Mouse (Mus musculus): ENCODE measurements at regions not wholly inside any gene's neighbourhood (a gene's known extent, or its start where the extent isn't known, plus 50 kb on each side); places are given as distances from the start of the nearest gene placed in this dataset.

GRCm38 (mm10) chr10:14333344-14333743 lies 212.1 kb downstream of the Adgrg6 start:
- DNase-seq (ENCODE audit: low read depth): peak; percentile 47
- TF ChIP-seq POLR2A (IDR thresholded peaks at IDR 0.05; ENCODE audit: borderline replicate concordance, extremely low read depth, insufficient read depth, insufficient read length, poor library complexity, severe bottlenecking): no peak
- no peak for TF ChIP-seq CTCF (IDR thresholded peaks at IDR 0.05; ENCODE audit: borderline replicate concordance, extremely low read depth, insufficient read depth, insufficient read length)

GRCm38 (mm10) chr10:14332688-14333117 lies 212.8 kb downstream of the Adgrg6 start:
- no peak for TF ChIP-seq CTCF (IDR thresholded peaks at IDR 0.05; ENCODE audit: borderline replicate concordance, extremely low read depth, insufficient read depth, insufficient read length)
- TF ChIP-seq POLR2A (IDR thresholded peaks at IDR 0.05; ENCODE audit: borderline replicate concordance, extremely low read depth, insufficient read depth, insufficient read length, poor library complexity, severe bottlenecking): no peak
- peak; percentile 77 for DNase-seq (ENCODE audit: low read depth)

- no peak for DNase-seq (ENCODE audit: low read depth)
- TF ChIP-seq CTCF (IDR thresholded peaks at IDR 0.05; ENCODE audit: borderline replicate concordance, extremely low read depth, insufficient read depth, insufficient read length): no peak
These were observed 216.6 kb downstream of the Adgrg6 start for GRCm38 (mm10) chr10:14328846-14329245.

GRCm38 (mm10) chr10:14326229-14326628 lies 219.2 kb downstream of the Adgrg6 start:
- DNase-seq (ENCODE audit: low read depth): no peak
- no peak for TF ChIP-seq CTCF (IDR thresholded peaks at IDR 0.05; ENCODE audit: borderline replicate concordance, extremely low read depth, insufficient read depth, insufficient read length)
- TF ChIP-seq POLR2A (IDR thresholded peaks at IDR 0.05; ENCODE audit: borderline replicate concordance, extremely low read depth, insufficient read depth, insufficient read length, poor library complexity, severe bottlenecking): no peak

DNA sequence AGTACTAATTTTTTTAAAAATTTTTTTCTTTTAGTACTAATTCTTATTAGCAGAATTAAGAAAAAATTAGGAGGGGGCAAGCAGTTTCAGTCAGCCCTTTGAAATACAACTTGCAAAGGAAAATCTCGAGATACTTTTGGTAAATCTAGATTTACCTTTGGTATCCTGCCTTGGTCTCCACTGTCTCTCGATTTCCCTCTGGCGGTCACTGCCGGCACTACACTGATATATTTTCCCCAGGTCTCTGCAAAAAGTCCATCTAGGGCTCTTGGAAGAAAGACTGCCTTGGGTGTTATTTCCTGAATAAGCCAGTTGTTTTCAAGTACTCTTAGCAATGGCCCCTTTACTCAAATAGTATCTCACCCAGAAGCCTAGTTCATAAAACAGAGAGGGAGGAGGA lies 224.0 kb downstream of the Adgrg6 start:
- peak; percentile 82; the same call in 1 of the 2 replicates for TF ChIP-seq CTCF (IDR thresholded peaks at IDR 0.05; ENCODE audit: borderline replicate concordance, extremely low read depth, insufficient read depth, insufficient read length)
- TF ChIP-seq POLR2A (IDR thresholded peaks at IDR 0.05; ENCODE audit: borderline replicate concordance, extremely low read depth, insufficient read depth, insufficient read length, poor library complexity, severe bottlenecking): no peak

GRCm38 (mm10) chr10:14315232-14315631 lies 230.2 kb downstream of the Adgrg6 start:
- TF ChIP-seq POLR2A (IDR thresholded peaks at IDR 0.05; ENCODE audit: borderline replicate concordance, extremely low read depth, insufficient read depth, insufficient read length, poor library complexity, severe bottlenecking): no peak
- no peak for TF ChIP-seq CTCF (IDR thresholded peaks at IDR 0.05; ENCODE audit: borderline replicate concordance, extremely low read depth, insufficient read depth, insufficient read length)
- DNase-seq (ENCODE audit: low read depth): no peak

More for the DNA sequence above, 224.0 kb downstream of the Adgrg6 start:
- DNase-seq (ENCODE audit: low read depth): peak; percentile 78

GRCm38 (mm10) chr10:14314607-14315006 lies 230.9 kb downstream of the Adgrg6 start:
- no peak for DNase-seq (ENCODE audit: low read depth)
- TF ChIP-seq CTCF (IDR thresholded peaks at IDR 0.05; ENCODE audit: borderline replicate concordance, extremely low read depth, insufficient read depth, insufficient read length) (no peak), POLR2A (IDR thresholded peaks at IDR 0.05; ENCODE audit: borderline replicate concordance, extremely low read depth, insufficient read depth, insufficient read length, poor library complexity, severe bottlenecking) (no peak)

DNA sequence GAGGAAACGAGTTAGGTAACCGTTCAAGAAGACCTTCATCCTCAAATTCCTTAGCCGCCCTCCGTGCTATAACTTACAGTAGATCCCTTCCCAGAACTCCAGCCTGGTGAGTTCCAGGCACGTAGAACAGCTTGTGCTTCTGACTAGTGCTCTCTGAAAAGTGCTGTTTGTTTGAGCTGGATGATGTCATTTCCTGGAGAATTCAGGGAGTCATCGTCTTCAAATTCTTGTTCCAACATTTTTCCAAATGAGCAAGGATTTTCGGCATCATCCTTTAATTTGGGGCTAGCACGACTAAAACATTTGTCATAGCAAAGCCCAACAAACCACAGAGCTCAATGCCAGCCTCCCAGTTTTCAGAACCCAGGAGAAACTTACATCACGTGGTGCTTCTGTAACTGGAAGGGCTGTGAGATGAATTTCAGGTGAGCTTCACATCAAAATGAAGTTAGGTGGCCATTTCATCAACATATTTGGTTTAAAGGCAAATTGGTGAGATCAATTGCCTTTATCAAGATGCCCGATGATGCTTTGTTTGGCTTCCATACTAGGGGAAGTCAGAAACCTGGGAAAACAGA lies 231.4 kb downstream of the Adgrg6 start:
- DNase-seq (ENCODE audit: low read depth): no peak
- TF ChIP-seq POLR2A (IDR thresholded peaks at IDR 0.05; ENCODE audit: borderline replicate concordance, extremely low read depth, insufficient read depth, insufficient read length, poor library complexity, severe bottlenecking) (no peak), CTCF (IDR thresholded peaks at IDR 0.05; ENCODE audit: borderline replicate concordance, extremely low read depth, insufficient read depth, insufficient read length) (no peak)

DNA sequence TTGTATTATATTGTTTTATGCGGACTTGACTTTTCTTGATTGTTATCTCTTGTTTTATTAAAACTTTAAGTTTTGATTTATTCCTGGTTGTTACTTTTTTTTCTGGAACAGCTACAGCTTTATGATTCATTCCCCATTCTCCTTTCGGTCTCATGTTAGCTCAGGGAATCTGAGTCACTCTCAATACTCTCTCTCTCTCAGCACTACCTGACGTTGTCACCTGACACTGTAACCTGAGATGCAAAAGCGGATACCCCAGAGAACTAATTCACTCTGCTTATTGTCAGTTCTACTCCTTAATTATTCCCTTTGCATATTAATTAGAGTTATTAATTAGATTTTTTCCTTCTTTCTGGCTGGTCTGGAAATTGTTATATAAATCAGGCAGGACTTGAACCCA lies 232.5 kb downstream of the Adgrg6 start:
- DNase-seq (ENCODE audit: low read depth): no peak
- TF ChIP-seq POLR2A (IDR thresholded peaks at IDR 0.05; ENCODE audit: borderline replicate concordance, extremely low read depth, insufficient read depth, insufficient read length, poor library complexity, severe bottlenecking): no peak
- TF ChIP-seq CTCF (IDR thresholded peaks at IDR 0.05; ENCODE audit: borderline replicate concordance, extremely low read depth, insufficient read depth, insufficient read length): no peak

DNA sequence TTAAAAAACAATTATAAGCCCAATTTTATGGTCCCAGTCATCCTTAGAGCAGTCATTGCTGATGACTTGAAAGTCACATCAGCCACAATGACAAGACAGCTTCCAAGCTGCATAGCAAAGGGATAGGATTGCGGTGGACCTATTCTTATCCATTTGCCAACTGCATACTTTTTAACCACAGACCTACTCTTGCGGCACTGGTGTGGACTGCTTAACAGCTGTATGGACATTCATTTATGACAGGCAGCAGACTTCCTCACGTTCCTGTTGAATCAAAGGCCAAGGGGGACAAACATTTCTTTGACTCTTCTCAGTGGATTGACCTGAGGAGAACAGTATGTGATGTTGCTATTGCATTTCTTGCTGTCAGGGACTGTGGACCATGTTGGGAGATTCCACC lies 233.5 kb downstream of the Adgrg6 start:
- no peak for DNase-seq (ENCODE audit: low read depth)
- no peak for TF ChIP-seq CTCF (IDR thresholded peaks at IDR 0.05; ENCODE audit: borderline replicate concordance, extremely low read depth, insufficient read depth, insufficient read length)
- TF ChIP-seq POLR2A (IDR thresholded peaks at IDR 0.05; ENCODE audit: borderline replicate concordance, extremely low read depth, insufficient read depth, insufficient read length, poor library complexity, severe bottlenecking): no peak

DNA sequence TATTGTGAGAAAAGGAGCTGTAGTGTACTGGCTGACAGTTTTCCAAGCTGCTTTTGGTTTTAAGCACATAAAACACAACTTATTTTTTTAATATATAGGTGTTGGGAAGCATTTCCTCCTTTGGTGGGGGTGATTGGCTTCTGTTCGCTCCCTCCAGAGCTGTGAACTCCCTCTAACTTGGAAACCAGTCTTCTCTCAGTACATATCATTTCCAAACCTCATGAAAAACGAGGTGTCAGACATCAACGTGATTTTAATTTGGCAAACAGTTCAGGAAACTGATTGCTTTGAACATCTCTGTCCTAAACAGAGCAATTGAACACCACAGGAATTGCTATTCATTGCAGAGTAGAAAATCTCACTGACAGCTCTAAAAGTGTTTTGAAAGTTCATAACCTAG lies 238.6 kb downstream of the Adgrg6 start:
- TF ChIP-seq CTCF (IDR thresholded peaks at IDR 0.05; ENCODE audit: borderline replicate concordance, extremely low read depth, insufficient read depth, insufficient read length): no peak
- no peak for TF ChIP-seq POLR2A (IDR thresholded peaks at IDR 0.05; ENCODE audit: borderline replicate concordance, extremely low read depth, insufficient read depth, insufficient read length, poor library complexity, severe bottlenecking)
- DNase-seq (ENCODE audit: low read depth): peak; percentile 44

DNA sequence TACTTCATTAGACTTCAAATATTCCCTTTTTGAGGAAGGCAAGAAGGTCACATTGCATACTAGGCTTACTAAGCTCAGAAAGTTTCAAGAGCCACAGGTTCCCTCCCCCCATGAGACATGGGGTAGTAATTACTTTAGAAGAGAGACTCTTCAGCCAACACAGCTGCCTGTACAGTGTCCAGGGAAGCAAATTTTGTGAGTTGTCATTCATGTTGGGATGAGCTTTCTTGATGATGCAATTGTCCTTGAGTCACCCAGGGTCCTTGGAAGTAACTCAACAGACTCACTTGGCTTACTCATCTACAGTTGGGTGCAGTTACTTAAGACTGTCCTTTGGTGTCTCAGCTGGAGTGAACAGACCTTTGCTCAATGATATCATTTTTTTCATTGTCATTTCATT lies 242.0 kb downstream of the Adgrg6 start:
- TF ChIP-seq CTCF (IDR thresholded peaks at IDR 0.05; ENCODE audit: borderline replicate concordance, extremely low read depth, insufficient read depth, insufficient read length): no peak
- TF ChIP-seq POLR2A (IDR thresholded peaks at IDR 0.05; ENCODE audit: borderline replicate concordance, extremely low read depth, insufficient read depth, insufficient read length, poor library complexity, severe bottlenecking): no peak
- no peak for DNase-seq (ENCODE audit: low read depth)

Measured in brain, embryonic 14.5 days (tissue).